Mouse (Mus musculus) liver, embryonic 15.5 days (tissue): ENCODE data around the gene Smim23. TPM values are rescaled to one million over a fixed set of nuclear protein-coding genes. Genes with fewer than 3 reads are reported as not detected.

Source experiments
- ATAC-seq: fragments of 200-750 bp; cut with Nextera tagmentation; 2 replicates; pipeline ENCODE4 v1.8.0; 2017; ENCODE audit warnings: moderate number of reproducible peaks, mild to moderate bottlenecking, moderate library complexity; ENCODE audit not compliant: insufficient read depth
- H3K27ac ChIP-seq: fragments of 300-500 bp; sonication (generic); replicated peaks from 2 replicates; pipeline ENCODE4 v1.5.1; 2015; ENCODE audit warnings: mild to moderate bottlenecking, inconsistent platforms
- H3K27me3 ChIP-seq: fragments of 300-500 bp; sonication (generic); 2 replicates; pipeline ENCODE4 v1.6.1; 2015; ENCODE audit warnings: mild to moderate bottlenecking, inconsistent platforms
- H3K36me3 ChIP-seq: fragments of 300-500 bp; sonication (generic); replicated peaks from 2 replicates; pipeline ENCODE4 v1.6.1; 2015; ENCODE audit warnings: moderate library complexity, mild to moderate bottlenecking, inconsistent platforms
- H3K4me1 ChIP-seq: fragments of 300-500 bp; sonication (generic); replicated peaks from 2 replicates; pipeline ENCODE4 v1.6.1; 2015; ENCODE audit warnings: inconsistent platforms
- H3K4me2 ChIP-seq: fragments of 300-500 bp; sonication (generic); 2 replicates; pipeline ENCODE4 v1.6.1; 2015; ENCODE audit warnings: moderate library complexity, mild to moderate bottlenecking, inconsistent platforms
- H3K4me3 ChIP-seq: fragments of 300-500 bp; sonication (generic); replicated peaks from 2 replicates; pipeline ENCODE4 v1.5.1; 2015; ENCODE audit warnings: mild to moderate bottlenecking, inconsistent platforms
- H3K9ac ChIP-seq: fragments of 300-500 bp; sonication (generic); 2 replicates; pipeline ENCODE4 v1.6.1; 2015; ENCODE audit warnings: moderate library complexity, mild to moderate bottlenecking, inconsistent platforms
- H3K9me3 ChIP-seq: fragments of 300-500 bp; sonication (generic); replicated peaks from 2 replicates; pipeline ENCODE4 v1.6.1; 2016; ENCODE audit warnings: inconsistent platforms
- WGBS: fragments of 180-500 bp; shearing (Covaris S2); methylation state at CpG from one replicate; pipeline ENCODE4 v1.1.7; 2015; ENCODE audit warnings: mixed read lengths; ENCODE audit not compliant: insufficient replicate concordance; 5-methylcytosine and 5-hydroxymethylcytosine counted together
- polyA plus RNA-seq: library from polyadenylated mRNA; unstranded; fragments of >200 nt; fragmentation: Nextera tagmentation; extraction: Ambion mirVana; gene quantifications from 2 replicates; pipeline ENCODE4 v1.2.1, GENCODE M21; 2015

The Smim23 gene
- polyA plus RNA-seq, 1 experiment from 2014 or later: not detected

GRCm38 (mm10) chr11:32780747-32781536, 43.5 kb downstream of the Smim23 start:
- H3K27ac ChIP-seq: no peak overlapping the region
- no peak overlapping the region for H3K9ac ChIP-seq
- 54% methylated on average over 11 of the region's 11 CpGs for WGBS
- ATAC-seq: no peak
- H3K9me3 ChIP-seq: no peaks in the 10 kb centered on the region
- no peaks in the 10 kb centered on the region for H3K36me3 ChIP-seq
- H3K4me2 ChIP-seq: no peak overlapping the region
- no peaks in the 10 kb centered on the region for H3K27me3 ChIP-seq
- H3K4me1 ChIP-seq: no peaks in the 10 kb centered on the region
- no peak overlapping the region for H3K4me3 ChIP-seq

- 48% methylated on average over 12 of the region's 12 CpGs for WGBS
- Histone ChIP-seq H3K9ac (no peak overlapping the region), H3K4me2 (no peak overlapping the region), H3K36me3 (no peaks in the 10 kb centered on the region), H3K4me1 (no peaks in the 10 kb centered on the region), H3K27ac (no peak overlapping the region), H3K27me3 (no peaks in the 10 kb centered on the region), H3K9me3 (no peaks in the 10 kb centered on the region), H3K4me3 (no peak overlapping the region)
- ATAC-seq: no peak
These were observed 55.6 kb downstream of the Smim23 start for GRCm38 (mm10) chr11:32768642-32769343.

Other genes starting within 250 kb of the Smim23 start
- gene Fbxw11, start 181.9 kb downstream of the Smim23 start, polyA plus RNA-seq: 19.1 and 19.5 TPM in 2 replicates